Mouse (Mus musculus): ENCODE measurements at regions not wholly inside any gene's neighbourhood (a gene's known extent, or its start where the extent isn't known, plus 50 kb on each side); places are given as distances from the start of the nearest gene placed in this dataset.
"Not testable (repeated sequence)": the region's sequence is repeated elsewhere in the genome, so short reads cannot be mapped to it uniquely, and the experiment has no call there.

GRCm38 (mm10) chr4:101366905-101367679 is 52.0 kb upstream of the Ak4 start:
- DNase-seq (ENCODE audit: low read depth, low spot score) = peak; percentile 87

GRCm38 (mm10) chr4:101365299-101365698 is 53.8 kb upstream of the Ak4 start:
- no peak for DNase-seq (ENCODE audit: low read depth, low spot score)

- DNase-seq (ENCODE audit: low read depth, low spot score) = no peak
Measured at GRCm38 (mm10) chr4:101364716-101365115, 54.4 kb upstream of the Ak4 start.

- DNase-seq (ENCODE audit: low read depth, low spot score) = not testable (repeated sequence)
Measured at GRCm38 (mm10) chr4:101363231-101363630, 55.8 kb upstream of the Ak4 start.

GRCm38 (mm10) chr4:101361779-101362178 is 57.3 kb upstream of the Ak4 start:
- DNase-seq (ENCODE audit: low read depth, low spot score) = no peak

GRCm38 (mm10) chr4:101360296-101360695 is 58.8 kb upstream of the Ak4 start:
- no peak for DNase-seq (ENCODE audit: low read depth, low spot score)

- no peak for DNase-seq (ENCODE audit: low read depth, low spot score)
Measured at GRCm38 (mm10) chr4:101359119-101359518, 60.0 kb upstream of the Ak4 start.

- no peak for DNase-seq (ENCODE audit: low read depth, low spot score)
Measured at GRCm38 (mm10) chr4:101358525-101358924, 60.6 kb upstream of the Ak4 start.

- DNase-seq (ENCODE audit: low read depth, low spot score) = no peak
Measured at GRCm38 (mm10) chr4:101357923-101358322, 61.2 kb upstream of the Ak4 start.

GRCm38 (mm10) chr4:101356954-101357891 is 61.9 kb upstream of the Ak4 start:
- DNase-seq (ENCODE audit: low read depth, low spot score) = peak; percentile 56

- DNase-seq (ENCODE audit: low read depth, low spot score) = peak; percentile 91
Measured at GRCm38 (mm10) chr4:101356093-101356953, 62.8 kb upstream of the Ak4 start.

GRCm38 (mm10) chr4:101355431-101356092 is 63.5 kb upstream of the Ak4 start:
- DNase-seq (ENCODE audit: low read depth, low spot score) = peak; percentile 67

GRCm38 (mm10) chr4:101354951-101355350 is 64.1 kb upstream of the Ak4 start:
- DNase-seq (ENCODE audit: low read depth, low spot score) = peak; percentile 80

GRCm38 (mm10) chr4:101354086-101354855 is 64.8 kb upstream of the Ak4 start:
- no peak for DNase-seq (ENCODE audit: low read depth, low spot score)

- DNase-seq (ENCODE audit: low read depth, low spot score) = no peak
Measured at GRCm38 (mm10) chr4:101352178-101352577, 66.9 kb upstream of the Ak4 start.

GRCm38 (mm10) chr4:101351716-101352115 is 67.4 kb upstream of the Ak4 start:
- no peak for DNase-seq (ENCODE audit: low read depth, low spot score)

GRCm38 (mm10) chr4:101350656-101351055 is 68.4 kb upstream of the Ak4 start:
- DNase-seq (ENCODE audit: low read depth, low spot score) = no peak

GRCm38 (mm10) chr4:101350222-101350621 is 68.9 kb upstream of the Ak4 start:
- DNase-seq (ENCODE audit: low read depth, low spot score) = no peak

- DNase-seq (ENCODE audit: low read depth, low spot score) = peak; percentile 81
Measured at GRCm38 (mm10) chr4:101349413-101349812, 69.7 kb upstream of the Ak4 start.

GRCm38 (mm10) chr4:101347309-101347708 is 71.8 kb upstream of the Ak4 start:
- DNase-seq (ENCODE audit: low read depth, low spot score) = no peak

Data from R1 (cell line).